Comparison of ENCODE assay signal across 26 mouse cellular contexts in genomic region chr12:65496613-65497012, GRCm38 (mm10).
"Had no signal": no experiment of that assay in that cellular context is flagged by ENCODE, and none has a peak within 500 bp of the region (broad histone marks: within the 10 kb centered on the region; RNA-seq: fewer than 3 reads in every experiment).

No protein-coding gene starts in this region.

- DNase-seq: cerebellum, adult 8-10 months; cerebellum, adult 9-10 months; cerebellum, adult 9-11 months; cerebellum, postnatal 10 days; cerebellum, postnatal 14 days; cerebellum, postnatal 25 days; cerebellum, postnatal 36 days; embryo, embryonic 11 days; forebrain, postnatal 0 days; gastrocnemius, adult 2 months; gastrocnemius, postnatal 10 days; gastrocnemius, postnatal 14 days; gastrocnemius, postnatal 25 days; gastrocnemius, postnatal 36 days; heart, adult 11 months; heart, adult 18-20 months; heart, adult 2 months had no signal

- H3K9me3 ChIP-seq: embryonic facial prominence, embryonic 12.5 days; embryonic facial prominence, embryonic 13.5 days; embryonic facial prominence, embryonic 15.5 days; forebrain, embryonic 13.5 days; forebrain, embryonic 15.5 days had no signal

- H3K4me3 ChIP-seq: embryonic facial prominence, embryonic 10.5 days; embryonic facial prominence, embryonic 12.5 days; embryonic facial prominence, embryonic 13.5 days; embryonic facial prominence, embryonic 15.5 days; erythroblast, embryonic 14.5 days; forebrain, embryonic 10.5 days; forebrain, embryonic 12.5 days; forebrain, embryonic 13.5 days; forebrain, embryonic 15.5 days; gastrocnemius, adult 2 months; heart, adult 2 months had no signal

- H3K4me1 ChIP-seq: embryonic facial prominence, embryonic 10.5 days; embryonic facial prominence, embryonic 12.5 days; embryonic facial prominence, embryonic 13.5 days; embryonic facial prominence, embryonic 15.5 days; forebrain, embryonic 10.5 days; forebrain, embryonic 12.5 days; forebrain, embryonic 13.5 days; forebrain, embryonic 15.5 days had no signal

- H3K9ac ChIP-seq: embryonic facial prominence, embryonic 12.5 days; embryonic facial prominence, embryonic 13.5 days; embryonic facial prominence, embryonic 15.5 days; forebrain, embryonic 12.5 days; forebrain, embryonic 13.5 days; forebrain, embryonic 15.5 days; forebrain, postnatal 0 days had no signal

- H3K27ac ChIP-seq: embryonic facial prominence, embryonic 10.5 days; embryonic facial prominence, embryonic 12.5 days; embryonic facial prominence, embryonic 13.5 days; embryonic facial prominence, embryonic 15.5 days; forebrain, embryonic 10.5 days; forebrain, embryonic 12.5 days; forebrain, embryonic 13.5 days; forebrain, embryonic 15.5 days; gastrocnemius, adult 2 months; heart, adult 2 months had no signal

- H3K27me3 ChIP-seq: embryonic facial prominence, embryonic 12.5 days; embryonic facial prominence, embryonic 13.5 days; embryonic facial prominence, embryonic 15.5 days; forebrain, embryonic 12.5 days; forebrain, embryonic 13.5 days; forebrain, embryonic 15.5 days had no signal

- H3K36me3 ChIP-seq: embryonic facial prominence, embryonic 10.5 days; embryonic facial prominence, embryonic 12.5 days; embryonic facial prominence, embryonic 13.5 days; embryonic facial prominence, embryonic 15.5 days; forebrain, embryonic 10.5 days; forebrain, embryonic 12.5 days; forebrain, embryonic 15.5 days had no signal
